Mouse (Mus musculus): Measurements from ENCODE around the gene Zfp553.
A peak's percentile ranks its signal among the peaks of the same experiment; 100 is the strongest.
"Not testable (repeated sequence)": the region's sequence is repeated elsewhere in the genome, so short reads cannot be mapped to it uniquely, and the experiment has no call there.

Zfp553 gene

DNA sequence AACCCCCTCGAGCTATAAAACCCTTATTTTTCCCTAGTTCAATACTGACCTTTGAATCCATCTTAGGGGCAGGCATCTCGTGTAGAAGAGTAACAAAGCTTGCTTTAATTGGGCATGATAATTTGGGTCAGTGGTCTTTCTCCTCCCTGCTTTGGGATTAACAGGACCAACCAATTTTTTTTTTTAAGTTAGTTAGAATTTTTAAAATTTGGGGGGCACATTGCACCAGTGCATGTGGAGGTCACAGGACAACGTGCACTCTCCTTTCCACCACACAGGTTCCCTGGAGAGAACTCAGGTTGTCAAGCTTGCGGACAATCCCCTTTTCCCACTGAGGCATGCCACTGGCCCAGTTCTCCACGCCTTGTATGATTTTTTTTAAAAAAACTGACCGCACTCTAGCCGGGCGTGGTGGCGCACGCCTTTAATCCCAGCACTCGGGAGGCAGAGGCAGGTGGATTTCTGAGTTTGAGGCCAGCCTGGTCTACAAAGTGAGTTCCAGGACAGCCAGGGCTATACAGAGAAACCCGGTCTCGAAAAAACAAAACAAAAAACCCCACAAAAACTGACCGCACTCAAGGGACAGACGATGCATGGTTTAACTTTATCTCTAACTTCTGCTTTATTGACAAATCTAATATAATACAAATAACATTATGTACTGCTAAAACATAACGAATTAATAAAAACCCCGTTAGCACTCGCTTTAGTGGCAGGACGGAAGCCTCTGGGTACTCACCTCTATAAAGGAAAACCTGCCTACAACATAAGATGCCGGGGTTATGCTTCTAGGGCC lies 837 bp upstream of the Zfp553 start:
- no peak for DNase-seq (ENCODE audit: extremely low read depth, low read depth)

DNA sequence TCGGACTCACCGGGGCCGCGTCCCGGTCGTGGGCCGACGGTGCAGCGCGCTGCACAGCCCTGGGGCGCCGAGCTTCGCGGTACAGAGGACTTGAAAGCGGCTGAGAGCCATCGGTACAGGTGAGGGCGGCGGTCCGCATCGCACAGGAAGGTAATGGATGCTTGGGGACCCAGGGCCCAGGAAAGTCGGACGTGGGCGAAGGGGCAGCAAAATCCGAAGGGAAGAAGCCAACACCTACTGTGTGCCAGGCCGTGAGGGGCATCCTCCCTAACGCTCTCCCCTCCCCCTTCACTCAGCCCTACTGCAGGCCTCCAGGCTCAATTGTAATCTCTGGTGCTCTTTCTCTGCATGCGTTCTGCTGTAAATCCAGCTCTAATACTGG lies 498 bp downstream of the Zfp553 start:
- no peak for DNase-seq (ENCODE audit: extremely low read depth, low read depth)

DNA sequence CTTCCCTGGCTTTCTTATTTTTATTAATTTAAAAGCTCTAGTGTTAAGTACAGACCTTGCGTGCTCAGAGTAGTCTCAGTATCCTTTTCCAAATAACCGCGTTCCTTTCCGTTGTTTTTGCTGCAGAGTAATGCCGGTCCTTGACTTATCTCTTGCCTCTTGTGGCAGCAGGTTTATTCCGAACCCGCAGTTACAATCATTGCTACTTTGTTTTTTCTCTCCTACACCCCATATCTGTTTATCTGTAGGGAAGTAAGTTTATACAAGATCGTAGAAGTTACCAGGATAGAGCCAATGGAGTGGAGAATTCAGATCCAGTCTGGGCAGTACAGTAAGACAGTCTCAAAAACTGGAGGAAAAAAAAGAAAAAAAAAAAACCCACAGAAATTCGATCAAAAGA lies 904 bp downstream of the Zfp553 start:
- peak; percentile 47 for DNase-seq (ENCODE audit: extremely low read depth, low read depth)

DNA sequence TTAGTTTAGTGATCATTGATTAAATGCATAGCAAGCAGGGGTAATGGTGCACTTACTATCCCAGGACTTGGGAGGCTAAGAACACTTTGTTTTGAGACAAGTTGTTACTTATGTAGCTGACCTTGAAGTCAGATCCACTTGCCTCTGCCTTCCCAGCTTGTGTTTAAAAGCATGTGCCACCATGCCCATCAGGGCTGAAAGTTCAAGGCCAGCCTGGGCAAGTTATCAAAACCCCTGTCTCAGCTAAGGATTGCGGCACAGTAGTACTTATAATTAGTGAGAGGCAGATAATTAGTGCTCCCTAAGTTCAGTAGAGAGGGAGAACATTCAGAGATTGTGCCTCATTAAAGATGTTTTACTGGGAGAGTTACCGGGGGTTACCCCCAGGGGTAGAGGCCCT lies 1.9 kb downstream of the Zfp553 start:
- no peak for DNase-seq (ENCODE audit: extremely low read depth, low read depth)

DNA sequence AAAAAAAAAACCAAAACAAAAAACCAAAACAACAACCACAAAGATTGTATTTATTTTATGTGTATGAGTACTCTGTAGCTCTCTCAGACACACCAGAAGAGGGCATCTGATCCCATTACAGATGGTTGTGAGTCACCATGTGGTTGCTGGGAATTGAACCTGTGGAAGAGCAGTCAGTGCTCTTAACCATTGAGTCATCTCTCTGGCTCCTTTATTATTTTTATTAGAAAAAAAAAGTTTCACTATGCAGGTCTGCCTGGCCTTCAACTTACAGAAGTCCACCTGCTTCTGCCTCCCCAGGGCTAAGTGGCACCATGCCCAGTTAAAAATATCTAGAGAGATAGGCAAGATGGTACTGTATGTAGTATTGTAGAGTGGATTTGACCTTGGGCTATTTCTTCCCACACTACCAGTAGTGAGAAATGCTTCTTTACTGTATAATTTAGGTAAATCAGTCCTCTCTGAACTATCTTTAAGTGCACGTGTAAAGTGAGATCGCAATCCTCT lies 10.6 kb downstream of the Zfp553 start:
- no peak for DNase-seq (ENCODE audit: extremely low read depth, low read depth)

DNA sequence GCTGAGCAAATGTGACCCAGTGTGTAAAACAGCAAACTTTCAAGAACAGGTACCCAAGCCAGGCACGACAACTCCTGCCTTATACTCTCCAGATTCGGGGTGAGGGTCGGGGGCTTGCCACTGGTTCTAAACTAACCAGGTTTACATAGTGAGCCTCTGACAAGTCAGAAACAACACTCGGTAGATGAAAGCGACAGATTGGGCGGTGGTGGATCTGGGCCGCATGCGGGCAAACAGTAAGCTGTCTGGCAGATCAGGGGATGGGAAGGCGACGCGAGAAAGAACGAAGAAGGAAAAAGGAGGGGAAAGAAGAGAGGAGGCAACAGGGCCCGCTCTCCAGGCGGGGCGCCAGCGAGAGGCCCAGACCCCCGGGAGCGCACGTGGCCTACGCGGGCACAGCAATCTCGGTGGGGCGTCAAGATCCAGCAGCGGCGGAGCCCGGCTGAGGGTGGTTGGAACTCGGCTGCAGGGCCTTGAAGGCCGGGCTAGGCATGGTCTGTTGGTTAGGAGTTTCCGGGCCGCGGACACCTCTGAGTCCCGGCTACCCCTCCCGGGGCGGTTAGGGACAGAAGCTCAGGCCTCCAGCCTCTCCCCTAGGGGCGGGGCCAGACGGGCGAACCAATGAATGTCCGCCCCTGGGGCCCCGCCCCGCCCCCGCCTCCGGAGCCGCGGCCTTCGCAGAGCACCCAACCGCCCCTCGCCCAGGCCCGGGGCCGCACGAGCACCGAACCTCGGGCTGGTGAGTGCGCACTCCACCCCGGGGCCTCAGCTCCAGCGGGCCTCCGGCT lies 11.2 kb downstream of the Zfp553 start, which contains the start of gene Zfp771:
Gene Zfp771, plus strand, starts transcription at position 405 of the 788 bp plus-strand sequence.
- peak; percentile 79 for DNase-seq (ENCODE audit: extremely low read depth, low read depth)

DNA sequence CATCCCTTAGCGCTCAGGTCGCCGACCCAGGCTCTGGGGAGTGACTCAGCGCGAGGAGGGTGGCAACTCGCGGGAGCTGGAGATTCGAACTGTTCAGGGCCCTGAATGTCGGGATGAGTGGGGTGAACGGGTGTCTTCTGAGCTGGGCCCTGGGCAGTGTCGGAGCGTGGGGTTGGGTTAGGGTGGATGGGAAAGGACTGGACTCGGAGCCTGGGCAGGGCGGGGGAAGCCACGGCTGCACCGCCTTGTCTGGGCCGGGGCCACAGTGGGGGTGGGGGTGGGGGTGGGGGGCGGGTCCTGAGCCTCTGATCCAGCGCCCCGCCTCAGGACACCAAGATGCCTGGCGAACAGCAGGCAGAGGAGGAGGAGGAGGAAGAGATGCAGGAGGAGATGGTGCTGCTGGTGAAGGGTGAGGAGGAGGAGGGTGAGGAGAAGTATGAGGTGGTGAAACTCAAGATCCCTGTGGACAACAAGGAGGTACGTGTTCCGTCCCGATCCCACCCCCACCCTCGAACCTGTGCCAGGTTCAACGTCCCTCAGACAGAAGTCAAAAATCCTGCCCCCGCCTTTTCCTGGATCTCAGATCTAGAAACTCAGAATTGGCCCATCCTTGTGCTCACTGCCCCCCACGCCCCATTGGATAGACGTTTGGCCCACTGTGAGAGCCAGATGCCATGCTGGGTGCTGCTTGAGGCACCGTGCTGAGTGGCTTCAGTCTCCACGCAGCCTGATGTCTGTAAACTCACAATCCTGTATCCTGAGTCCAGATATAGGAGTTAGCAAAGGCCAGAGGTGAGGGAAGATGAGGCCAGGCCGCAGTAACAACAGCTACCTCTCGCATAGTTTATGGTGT lies 12.0 kb downstream of the Zfp553 start:
- DNase-seq (ENCODE audit: extremely low read depth, low read depth) = no peak

DNA sequence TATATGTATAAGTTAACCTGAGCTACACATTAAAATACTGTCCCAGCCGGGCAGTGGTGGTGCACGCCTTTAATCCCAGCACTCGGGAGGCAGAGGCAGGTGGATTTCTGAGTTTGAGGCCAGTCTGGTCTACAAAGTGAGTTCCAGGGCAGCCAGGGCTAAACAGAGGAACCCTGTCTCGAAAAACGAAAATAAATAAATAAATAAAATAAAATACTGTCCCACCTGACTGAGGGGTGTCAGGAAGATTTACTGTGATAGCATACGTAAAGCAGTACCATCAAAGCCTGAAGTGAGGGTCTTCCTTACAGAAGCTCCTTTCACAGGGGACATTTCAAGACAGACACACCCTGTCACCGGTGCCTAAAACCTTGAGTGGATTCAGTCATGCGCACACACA lies 17.6 kb downstream of the Zfp553 start:
- not testable (repeated sequence) for DNase-seq (ENCODE audit: extremely low read depth, low read depth)

DNA sequence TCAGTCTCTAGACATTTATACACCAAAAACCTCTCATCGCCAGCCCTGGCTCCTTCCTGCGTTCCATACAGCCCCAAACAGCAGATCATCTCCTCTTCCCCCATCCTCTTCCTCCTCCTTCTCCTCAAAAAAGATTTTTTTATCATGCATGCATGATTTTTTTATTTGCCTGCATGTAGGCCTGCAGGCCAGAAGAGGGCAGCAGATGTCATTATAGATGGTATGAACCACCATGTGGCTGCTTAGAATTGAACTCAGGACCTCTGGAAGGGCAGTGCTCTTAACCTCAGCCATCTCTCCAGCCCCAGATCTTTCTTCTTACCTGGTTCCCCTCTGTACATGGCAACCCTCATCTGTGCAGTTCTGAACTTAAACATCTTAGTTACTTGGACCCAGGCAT lies 19.6 kb downstream of the Zfp553 start:
- no peak for DNase-seq (ENCODE audit: extremely low read depth, low read depth)

DNA sequence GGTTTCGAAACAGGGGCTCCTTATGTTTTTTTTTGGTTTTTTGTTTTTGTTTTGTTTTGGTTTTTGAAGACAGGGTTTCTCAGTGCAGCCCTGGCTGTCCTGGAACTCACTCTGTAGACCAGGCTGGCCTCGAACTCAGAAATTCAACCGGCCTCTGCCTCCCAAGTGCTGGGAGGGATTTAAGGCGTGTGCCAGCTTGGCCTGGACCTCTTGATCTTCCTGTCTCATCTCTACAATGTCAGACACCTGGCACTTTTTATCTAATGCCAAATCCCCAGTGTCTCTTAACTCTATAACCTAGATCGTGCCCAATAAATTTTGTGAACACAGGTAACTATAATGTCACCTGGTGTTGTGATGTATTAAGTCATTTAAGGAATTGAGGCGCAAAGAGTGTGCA lies 20.5 kb downstream of the Zfp553 start:
- no peak for DNase-seq (ENCODE audit: extremely low read depth, low read depth)

DNA sequence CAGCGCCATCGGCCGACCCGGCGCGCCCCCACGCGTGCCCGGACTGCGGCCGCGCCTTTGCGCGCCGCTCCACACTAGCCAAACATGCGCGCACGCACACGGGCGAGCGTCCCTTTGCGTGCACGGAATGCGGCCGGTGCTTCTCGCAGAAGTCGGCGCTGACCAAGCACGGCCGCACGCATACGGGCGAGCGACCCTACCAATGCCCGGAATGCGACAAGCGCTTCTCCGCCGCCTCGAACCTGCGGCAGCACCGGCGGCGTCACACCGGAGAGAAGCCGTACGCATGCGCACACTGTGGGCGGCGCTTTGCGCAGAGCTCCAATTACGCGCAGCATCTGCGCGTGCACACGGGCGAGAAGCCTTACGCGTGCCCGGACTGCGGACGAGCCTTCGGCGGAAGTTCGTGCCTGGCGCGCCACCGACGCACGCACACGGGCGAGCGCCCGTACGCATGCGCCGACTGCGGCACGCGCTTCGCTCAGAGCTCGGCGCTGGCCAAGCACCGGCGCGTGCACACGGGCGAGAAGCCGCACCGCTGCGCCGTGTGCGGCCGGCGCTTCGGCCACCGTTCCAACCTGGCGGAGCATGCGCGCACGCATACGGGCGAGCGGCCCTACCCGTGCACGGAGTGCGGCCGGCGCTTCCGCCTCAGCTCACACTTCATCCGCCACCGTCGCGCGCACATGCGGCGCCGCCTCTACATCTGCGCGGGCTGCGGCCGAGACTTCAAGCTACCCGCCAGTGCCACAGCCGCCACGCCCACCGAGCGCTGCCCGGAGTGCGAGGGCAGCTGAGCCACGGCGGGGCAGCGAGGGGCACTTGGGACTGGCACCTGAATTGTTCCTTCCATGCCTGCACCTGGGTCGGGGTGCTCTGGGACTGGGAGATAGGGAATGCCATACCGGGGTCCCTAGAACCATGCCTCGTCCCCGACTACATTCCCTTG lies 21.2 kb downstream of the Zfp553 start:
- DNase-seq (ENCODE audit: extremely low read depth, low read depth) = no peak

DNA sequence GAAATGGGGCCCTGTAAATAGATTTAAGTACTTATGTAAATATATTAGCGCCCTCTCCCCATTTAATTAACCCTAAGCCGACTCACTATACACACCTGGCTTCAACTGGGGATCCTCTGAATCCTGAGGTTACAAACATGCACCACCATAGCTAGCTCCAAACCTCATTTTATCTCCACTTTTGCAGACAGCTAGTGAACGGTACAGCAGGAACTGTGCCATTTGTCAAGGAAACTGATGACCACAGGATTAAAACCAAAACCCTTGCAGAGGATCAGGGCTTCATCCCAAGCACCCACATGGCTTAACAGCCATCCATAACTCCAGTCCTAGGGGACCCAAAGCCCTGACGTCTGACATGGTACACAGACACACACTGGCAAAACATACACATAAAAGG lies 22.1 kb downstream of the Zfp553 start:
- no peak for DNase-seq (ENCODE audit: extremely low read depth, low read depth)

DNA sequence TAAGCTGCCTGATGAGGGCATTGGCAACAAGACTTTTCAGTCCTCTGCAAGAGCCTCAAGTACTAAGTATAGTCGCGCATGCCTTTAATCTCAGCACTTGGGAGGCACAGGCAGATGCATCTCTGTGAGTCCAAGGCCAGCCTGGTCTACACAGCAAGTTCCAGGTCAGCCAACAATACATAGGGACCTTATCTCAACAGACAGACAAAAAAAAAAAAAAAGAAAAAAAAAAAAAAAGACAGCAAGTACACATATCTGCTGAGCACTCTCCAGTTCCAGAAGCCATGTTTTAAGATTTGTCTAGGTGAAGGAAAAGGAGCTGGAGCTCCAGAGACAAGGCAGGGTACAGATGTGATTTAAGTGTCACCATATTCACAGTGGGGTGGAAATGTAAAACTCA lies 23.1 kb downstream of the Zfp553 start:
- DNase-seq (ENCODE audit: extremely low read depth, low read depth) = no peak

DNA sequence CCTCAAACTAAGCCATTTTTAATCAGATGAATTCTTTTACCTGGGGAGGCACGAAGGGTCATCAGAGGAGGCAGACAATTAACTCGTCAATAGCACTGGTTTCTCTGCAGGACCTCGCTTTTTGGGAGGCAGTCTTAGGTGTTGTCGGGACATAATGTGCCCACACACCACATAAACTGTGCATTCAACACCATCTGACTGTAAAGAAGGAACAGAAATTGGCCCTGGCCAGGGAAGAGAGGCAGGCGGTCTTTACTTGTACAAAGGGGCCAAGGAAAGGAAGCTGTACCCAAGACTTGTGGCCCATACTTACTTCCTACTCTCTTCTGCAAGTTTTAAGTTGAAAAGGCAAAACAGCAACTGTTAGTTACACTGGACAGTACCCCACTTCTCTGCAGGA lies 23.7 kb downstream of the Zfp553 start:
- DNase-seq (ENCODE audit: extremely low read depth, low read depth) = no peak

DNA sequence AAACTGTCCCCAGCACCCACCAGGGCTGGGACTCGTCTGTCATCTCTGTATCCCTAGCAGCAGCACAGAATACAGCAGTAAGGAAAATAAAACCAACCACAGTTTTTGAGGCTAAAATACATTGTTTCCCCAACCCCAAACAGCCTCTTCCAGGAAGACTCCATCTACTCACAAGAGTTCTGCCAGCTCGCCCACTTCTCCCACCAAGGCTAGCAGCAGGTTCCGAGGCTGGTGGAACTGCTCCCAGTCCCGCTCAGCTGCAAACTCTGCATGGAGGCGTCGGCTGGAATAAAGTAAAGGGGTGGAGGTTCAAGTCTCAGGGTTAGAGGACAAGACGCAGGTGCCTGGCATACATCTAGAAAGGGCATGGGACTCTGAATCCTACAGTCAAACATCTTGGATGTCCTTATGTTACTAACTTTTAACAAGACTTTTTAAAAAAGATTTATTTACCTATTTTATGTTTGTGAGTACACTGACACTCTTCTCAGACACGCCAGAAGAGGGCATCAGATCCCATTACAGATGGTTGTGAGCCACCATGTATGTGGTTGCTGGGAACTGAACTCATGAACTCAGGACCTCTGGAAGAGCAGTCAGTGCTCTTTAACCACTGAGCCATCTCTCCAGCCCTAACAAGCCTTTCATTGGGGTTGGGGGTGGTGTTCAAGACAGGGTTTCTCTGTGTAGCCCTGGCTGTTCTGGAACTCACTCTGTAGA lies 26.5 kb downstream of the Zfp553 start:
- DNase-seq (ENCODE audit: extremely low read depth, low read depth) = no peak

DNA sequence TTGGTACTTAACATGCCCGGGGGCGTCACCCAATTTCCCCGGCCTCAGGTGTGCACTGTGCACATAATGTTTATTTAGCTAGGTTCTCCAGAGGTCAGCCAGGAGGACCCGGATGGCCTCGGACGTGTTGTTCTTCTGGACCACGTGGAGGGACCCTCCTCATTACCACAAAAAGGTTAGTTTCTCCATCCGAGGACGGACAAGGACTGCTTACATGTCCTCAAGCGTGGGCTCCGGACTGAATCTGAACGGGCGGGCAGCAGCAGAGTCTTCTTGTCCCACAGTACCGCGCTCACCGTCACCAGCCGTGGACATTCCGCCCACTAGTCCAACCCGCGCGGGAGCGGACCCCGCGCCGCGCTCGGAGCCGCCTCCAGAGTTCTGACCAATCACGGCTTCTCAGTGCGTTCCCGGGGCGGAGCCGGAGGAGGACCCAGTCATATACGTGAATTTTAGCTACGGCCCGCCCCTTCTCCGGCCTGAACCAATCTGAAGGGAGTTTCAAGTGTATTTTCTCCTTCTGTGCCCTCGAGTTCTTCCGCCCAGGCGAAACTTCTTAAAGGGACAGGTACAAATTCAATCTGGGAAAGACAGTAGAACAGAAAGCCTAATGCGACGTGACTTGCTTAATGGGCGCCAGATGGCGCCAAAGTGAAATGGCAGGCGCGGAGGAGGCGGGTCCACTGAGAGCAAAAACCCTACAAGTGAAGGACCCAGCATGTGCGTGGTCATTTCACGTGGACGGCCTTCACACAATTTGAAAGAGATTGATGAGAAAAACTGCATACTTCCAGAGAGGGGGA lies 27.6 kb downstream of the Zfp553 start, which contains the start of gene Dctpp1:
Gene Dctpp1, minus strand, starts transcription at position 401 of the 803 bp plus-strand sequence.
- peak; percentile 99 for DNase-seq (ENCODE audit: extremely low read depth, low read depth)

DNA sequence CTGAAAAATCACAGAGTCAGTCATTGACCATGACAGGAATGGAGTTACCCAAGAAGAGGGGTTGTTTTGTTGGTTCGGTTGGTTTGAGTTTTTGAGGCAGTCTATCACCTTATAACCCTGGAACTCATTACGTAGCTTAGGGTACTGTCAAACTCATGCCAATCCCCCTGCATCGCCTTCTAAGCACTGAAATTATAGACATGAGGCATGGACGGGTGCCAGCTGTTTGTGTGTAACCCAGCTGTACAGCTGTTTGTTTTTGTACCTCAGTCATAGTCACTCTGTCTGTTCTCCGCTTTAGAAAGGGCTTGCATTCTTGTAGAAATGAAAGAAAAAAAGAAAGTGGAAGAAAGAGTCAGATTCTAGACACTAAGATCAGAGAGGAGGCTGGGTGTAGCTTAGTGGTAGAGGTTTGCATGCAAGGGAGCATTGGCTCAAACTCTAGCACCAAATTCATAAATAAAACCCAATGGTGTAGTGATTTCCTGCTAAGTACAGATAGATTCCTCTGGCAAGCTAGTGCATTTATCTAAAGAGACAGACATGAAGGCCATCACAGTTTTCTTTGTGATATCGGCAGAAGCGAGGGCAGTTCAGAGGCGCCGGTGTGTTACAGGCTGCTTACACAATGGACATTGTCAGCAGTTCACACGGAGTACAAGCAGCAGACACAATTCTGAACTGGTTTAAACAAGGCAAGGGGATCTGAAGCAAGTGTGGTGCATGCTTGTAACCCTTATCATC lies 29.5 kb downstream of the Zfp553 start:
- no peak for DNase-seq (ENCODE audit: extremely low read depth, low read depth)

DNA sequence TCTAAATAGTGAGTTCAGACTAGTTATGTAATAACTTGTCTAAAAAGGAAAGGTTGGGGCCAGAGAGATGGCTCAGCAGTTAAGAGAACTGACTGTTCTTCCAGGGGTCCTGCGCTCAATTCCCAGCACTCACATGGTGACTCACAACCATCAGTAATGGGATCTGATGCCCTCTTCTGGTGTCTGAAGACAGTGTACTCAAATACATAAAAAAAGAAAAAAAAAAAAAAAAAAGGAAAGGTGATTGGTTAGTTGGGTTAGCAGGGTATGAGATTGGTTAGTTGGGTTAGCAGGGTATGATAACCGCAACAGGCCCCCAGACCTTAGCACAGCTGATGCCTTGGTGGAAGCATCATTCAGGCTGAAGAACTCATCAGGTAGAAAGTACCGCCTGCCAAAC lies 30.7 kb downstream of the Zfp553 start:
- no peak for DNase-seq (ENCODE audit: extremely low read depth, low read depth)
